Mouse (Mus musculus) thymus, postnatal 14 days (tissue): ENCODE results near the gene Rbm17.
"Not testable (repeated sequence)": the region's sequence is repeated elsewhere in the genome, so short reads cannot be mapped to it uniquely, and the experiment has no call there.

ENCODE experiments used
- DNase-seq: peaks from one replicate; pipeline ENCODE4 v3.0.0; 2021

Rbm17 gene

GRCm38 (mm10) chr2:11604053-11604452, at the start of gene Rbm17:
Gene Rbm17, minus strand, starts transcription at chr2:11604153.
- DNase-seq = no peak

- DNase-seq = peak; percentile 75
Measured at GRCm38 (mm10) chr2:11653330-11653729, 49.4 kb upstream of the Rbm17 start.

GRCm38 (mm10) chr2:11652780-11653179, 48.8 kb upstream of the Rbm17 start:
- DNase-seq = peak; percentile 39

GRCm38 (mm10) chr2:11652196-11652595, 48.2 kb upstream of the Rbm17 start:
- no peak for DNase-seq

GRCm38 (mm10) chr2:11651476-11651875, 47.5 kb upstream of the Rbm17 start:
- no peak for DNase-seq

- no peak for DNase-seq
Measured at GRCm38 (mm10) chr2:11645297-11645696, 41.3 kb upstream of the Rbm17 start.

- DNase-seq = no peak
Measured at GRCm38 (mm10) chr2:11644057-11644456, 40.1 kb upstream of the Rbm17 start.

- peak; percentile 42 for DNase-seq
Measured at GRCm38 (mm10) chr2:11642451-11642941, 38.5 kb upstream of the Rbm17 start, which contains the start of gene Il2ra. Gene Il2ra, plus strand, starts transcription at chr2:11642807.

GRCm38 (mm10) chr2:11637115-11637514, 33.2 kb upstream of the Rbm17 start:
- peak; percentile 49 for DNase-seq

- DNase-seq = peak; percentile 59
Measured at GRCm38 (mm10) chr2:11636138-11636480, 32.2 kb upstream of the Rbm17 start.

- DNase-seq = peak; percentile 69
Measured at GRCm38 (mm10) chr2:11635471-11636137, 31.7 kb upstream of the Rbm17 start.

- DNase-seq = no peak
Measured at GRCm38 (mm10) chr2:11635035-11635434, 31.1 kb upstream of the Rbm17 start.

- no peak for DNase-seq
Measured at GRCm38 (mm10) chr2:11625890-11626289, 21.9 kb upstream of the Rbm17 start, which contains the start of gene Gm17490. Gene Gm17490, minus strand, starts transcription at chr2:11626264.

- no peak for DNase-seq
Measured at GRCm38 (mm10) chr2:11623726-11624125, 19.8 kb upstream of the Rbm17 start.

- no peak for DNase-seq
Measured at GRCm38 (mm10) chr2:11623173-11623572, 19.2 kb upstream of the Rbm17 start.

GRCm38 (mm10) chr2:11619598-11619997, 15.6 kb upstream of the Rbm17 start:
- no peak for DNase-seq

GRCm38 (mm10) chr2:11616846-11617245, 12.9 kb upstream of the Rbm17 start:
- DNase-seq = no peak

GRCm38 (mm10) chr2:11612939-11613338, 9.0 kb upstream of the Rbm17 start:
- DNase-seq = not testable (repeated sequence)

- DNase-seq = not testable (repeated sequence)
Measured at GRCm38 (mm10) chr2:11606718-11607117, 2.8 kb upstream of the Rbm17 start.

- DNase-seq = peak; percentile 46
Measured at GRCm38 (mm10) chr2:11604911-11605310, 958 bp upstream of the Rbm17 start.

GRCm38 (mm10) chr2:11602506-11603489, 1.2 kb downstream of the Rbm17 start:
- peak; percentile 96 for DNase-seq

- no peak for DNase-seq
Measured at GRCm38 (mm10) chr2:11601795-11602194, 2.2 kb downstream of the Rbm17 start.

- no peak for DNase-seq
Measured at GRCm38 (mm10) chr2:11597906-11598305, 6.0 kb downstream of the Rbm17 start.

- no peak for DNase-seq
Measured at GRCm38 (mm10) chr2:11596690-11597089, 7.3 kb downstream of the Rbm17 start.
